Mouse (Mus musculus) cerebellum, postnatal 36 days (tissue): ENCODE results near the gene Gm11567.
"Not testable (repeated sequence)": the region's sequence is repeated elsewhere in the genome, so short reads cannot be mapped to it uniquely, and the experiment has no call there.

Experiments used
- DNase-seq, 2 experiments: peaks; one replicate each; pipeline ENCODE4 v3.0.0; 2021 to 2022; ENCODE audit warnings: mixed read lengths in 2 of 2

Gm11567 gene

GRCm38 (mm10) chr11:99878887-99879286, at the start of gene Gm11567:
TSS of gene Gm11567 (plus strand) at chr11:99879187.
- DNase-seq = not testable (repeated sequence)

GRCm38 (mm10) chr11:99837966-99838365, 41.0 kb upstream of the Gm11567 start, which contains the start of gene 2300003K06Rik:
TSS of gene 2300003K06Rik (minus strand) at chr11:99838066.
- DNase-seq = no peak

- no peak for DNase-seq
These were observed 36.8 kb upstream of the Gm11567 start for GRCm38 (mm10) chr11:99842185-99842584.

- DNase-seq = no peak
These were observed 32.2 kb upstream of the Gm11567 start for GRCm38 (mm10) chr11:99846746-99847145.

GRCm38 (mm10) chr11:99851508-99851907, 27.5 kb upstream of the Gm11567 start, which contains the start of gene Krtap4-16:
TSS of gene Krtap4-16 (minus strand) at chr11:99851608.
- no peak for DNase-seq

GRCm38 (mm10) chr11:99854121-99854520, 24.9 kb upstream of the Gm11567 start:
- DNase-seq = no peak

GRCm38 (mm10) chr11:99857617-99858016, 21.4 kb upstream of the Gm11567 start, which contains the start of gene Gm11568:
TSS of gene Gm11568 (plus strand) at chr11:99857917.
- DNase-seq = no peak

GRCm38 (mm10) chr11:99858761-99859160, 20.2 kb upstream of the Gm11567 start:
- DNase-seq = no peak

GRCm38 (mm10) chr11:99864176-99864575, 14.8 kb upstream of the Gm11567 start, which contains the start of gene Gm11559:
TSS of gene Gm11559 (plus strand) at chr11:99864476.
- DNase-seq = not testable (repeated sequence)

GRCm38 (mm10) chr11:99873089-99873488, 5.9 kb upstream of the Gm11567 start, which contains the start of gene Krtap9-1:
TSS of gene Krtap9-1 (plus strand) at chr11:99873389.
- DNase-seq = not testable (repeated sequence)

- DNase-seq = no peak
These were observed 28.6 kb downstream of the Gm11567 start, which contains the start of gene Krtap31-1 for GRCm38 (mm10) chr11:99907620-99908019. TSS of gene Krtap31-1 (plus strand) at chr11:99907920.

- no peak for DNase-seq
These were observed 35.5 kb downstream of the Gm11567 start, which contains the start of gene Gm11565 for GRCm38 (mm10) chr11:99914451-99914850. TSS of gene Gm11565 (plus strand) at chr11:99914751.
